Mouse (Mus musculus) midbrain, embryonic 10.5 days (tissue): ENCODE measurements around the gene Yipf2. TPM values are rescaled to one million over a fixed set of nuclear protein-coding genes. Genes with fewer than 3 reads are reported as not detected.

Experiments used
- DNase-seq: peaks from one replicate; pipeline ENCODE4 v3.0.0-alpha.2; 2017; ENCODE audit warnings: low spot score
- H3K27ac ChIP-seq: fragments of 300-500 bp; sonication (generic); replicated peaks from 2 replicates; pipeline ENCODE4 v1.5.1; 2016; ENCODE audit warnings: mild to moderate bottlenecking
- H3K27me3 ChIP-seq: fragments of 300-500 bp; sonication (generic); 2 replicates; pipeline ENCODE4 v1.6.1; 2016; ENCODE audit warnings: low read depth, mild to moderate bottlenecking; ENCODE audit not compliant: poor library complexity, severe bottlenecking
- H3K36me3 ChIP-seq: fragments of 300-500 bp; sonication (generic); 2 replicates; pipeline ENCODE4 v1.6.1; 2016; ENCODE audit warnings: mild to moderate bottlenecking, moderate library complexity
- H3K4me1 ChIP-seq: fragments of 300-500 bp; sonication (generic); 2 replicates; pipeline ENCODE4 v1.6.1; 2016
- H3K4me3 ChIP-seq: fragments of 300-500 bp; sonication (generic); 2 replicates; pipeline ENCODE4 v1.5.1; 2016; ENCODE audit warnings: mild to moderate bottlenecking, moderate library complexity
- H3K9me3 ChIP-seq: fragments of 300-500 bp; sonication (generic); replicated peaks from 2 replicates; pipeline ENCODE4 v1.6.1; 2016; ENCODE audit warnings: mild to moderate bottlenecking
- WGBS: fragments of 180-500 bp; shearing (Covaris S2); methylation state at CpG from one replicate; pipeline ENCODE4 v1.1.7; 2016; 5-methylcytosine and 5-hydroxymethylcytosine counted together
- polyA plus RNA-seq: library from polyadenylated mRNA; unstranded; fragments of >200 nt; fragmentation: Nextera tagmentation; extraction: Ambion mirVana; gene quantifications from 2 replicates; pipeline ENCODE4 v1.2.1, GENCODE M21; 2016

Gene Yipf2
- polyA plus RNA-seq, 1 experiment from 2014 or later, result 20.4 TPM

- H3K27me3 ChIP-seq, result no peaks in the 10 kb centered on the region
- H3K4me3 ChIP-seq, result peak overlapping the region; percentile 92
- H3K36me3 ChIP-seq, result peaks cover 58% of the 10 kb centered on the region
- no peaks in the 10 kb centered on the region for H3K9me3 ChIP-seq
- WGBS, result 3% methylated on average over 69 of the region's 69 CpGs
- peak overlapping the region; percentile 86 for H3K27ac ChIP-seq
- H3K4me1 ChIP-seq, result peaks cover 37% of the 10 kb centered on the region
- peak; percentile 30 for DNase-seq
Observed at GRCm38 (mm10) chr9:21593122-21593721, 594 bp upstream of the Yipf2 start.

GRCm38 (mm10) chr9:21591831-21592702 lies 561 bp downstream of the Yipf2 start:
- Histone ChIP-seq H3K4me1 (peaks cover 37% of the 10 kb centered on the region), H3K27ac (peak overlapping the region; percentile 86), H3K9me3 (no peaks in the 10 kb centered on the region), H3K4me3 (peak overlapping the region; percentile 92), H3K36me3 (peaks cover 70% of the 10 kb centered on the region), H3K27me3 (no peaks in the 10 kb centered on the region)
- 22% methylated on average over 17 of the region's 17 CpGs for WGBS
- no peak for DNase-seq

- Histone ChIP-seq H3K4me1 (peaks cover 37% of the 10 kb centered on the region), H3K27me3 (no peaks in the 10 kb centered on the region), H3K4me3 (peak overlapping the region; percentile 92), H3K36me3 (peaks cover 71% of the 10 kb centered on the region), H3K27ac (no peak overlapping the region), H3K9me3 (no peaks in the 10 kb centered on the region)
- no peak for DNase-seq
- 87% methylated on average over 6 of the region's 6 CpGs for whole genome bisulfite sequencing
Observed at GRCm38 (mm10) chr9:21591127-21591830, 1.3 kb downstream of the Yipf2 start.

- no peak for DNase-seq
- no peak overlapping the region for H3K27ac ChIP-seq
- H3K27me3 ChIP-seq, result no peaks in the 10 kb centered on the region
- WGBS, result 93% methylated on average over 5 of the region's 5 CpGs
- peaks cover 71% of the 10 kb centered on the region for H3K36me3 ChIP-seq
- peaks cover 29% of the 10 kb centered on the region for H3K4me1 ChIP-seq
- H3K4me3 ChIP-seq, result no peak overlapping the region
- no peaks in the 10 kb centered on the region for H3K9me3 ChIP-seq
Observed at GRCm38 (mm10) chr9:21589538-21589937, 3.1 kb downstream of the Yipf2 start.

GRCm38 (mm10) chr9:21588350-21588749 lies 4.3 kb downstream of the Yipf2 start:
- DNase-seq, result no peak
- Histone ChIP-seq H3K9me3 (no peaks in the 10 kb centered on the region), H3K27ac (no peak overlapping the region), H3K27me3 (no peaks in the 10 kb centered on the region), H3K4me1 (peaks cover 17% of the 10 kb centered on the region), H3K36me3 (peaks cover 77% of the 10 kb centered on the region), H3K4me3 (no peak overlapping the region)
- 93% methylated on average over 8 of the region's 8 CpGs for WGBS

- Histone ChIP-seq H3K4me3 (no peak overlapping the region), H3K9me3 (no peaks in the 10 kb centered on the region), H3K36me3 (peaks cover 82% of the 10 kb centered on the region), H3K27ac (no peak overlapping the region), H3K27me3 (no peaks in the 10 kb centered on the region), H3K4me1 (peaks cover 14% of the 10 kb centered on the region)
- no peak for DNase-seq
- WGBS, result 95% methylated on average over 23 of the region's 23 CpGs
Observed at GRCm38 (mm10) chr9:21587678-21588349, 4.8 kb downstream of the Yipf2 start.

- H3K27ac ChIP-seq, result no peak overlapping the region
- no peaks in the 10 kb centered on the region for H3K27me3 ChIP-seq
- H3K4me1 ChIP-seq, result no peaks in the 10 kb centered on the region
- no peaks in the 10 kb centered on the region for H3K9me3 ChIP-seq
- no peak overlapping the region for H3K4me3 ChIP-seq
- no peak for DNase-seq
- 88% methylated on average over 1 of the region's 1 CpGs for WGBS
- peaks cover 100% of the 10 kb centered on the region for H3K36me3 ChIP-seq
Observed at GRCm38 (mm10) chr9:21585401-21585800, 7.2 kb downstream of the Yipf2 start.

- Histone ChIP-seq H3K36me3 (peaks cover 99% of the 10 kb centered on the region), H3K27me3 (no peaks in the 10 kb centered on the region), H3K27ac (no peak overlapping the region), H3K4me1 (no peaks in the 10 kb centered on the region), H3K4me3 (no peak overlapping the region), H3K9me3 (no peaks in the 10 kb centered on the region)
- DNase-seq, result no peak
- WGBS, result 59% methylated on average over 3 of the region's 3 CpGs
Observed at GRCm38 (mm10) chr9:21578226-21578625, 14.4 kb downstream of the Yipf2 start.

GRCm38 (mm10) chr9:21576286-21576685 lies 16.3 kb downstream of the Yipf2 start:
- H3K27me3 ChIP-seq, result no peaks in the 10 kb centered on the region
- H3K9me3 ChIP-seq, result no peaks in the 10 kb centered on the region
- H3K27ac ChIP-seq, result no peak overlapping the region
- DNase-seq, result no peak
- no peak overlapping the region for H3K4me3 ChIP-seq
- peaks cover 99% of the 10 kb centered on the region for H3K36me3 ChIP-seq
- no peaks in the 10 kb centered on the region for H3K4me1 ChIP-seq
- WGBS, result 100% methylated on average over 1 of the region's 1 CpGs

- H3K9me3 ChIP-seq, result no peaks in the 10 kb centered on the region
- WGBS, result 96% methylated on average over 10 of the region's 10 CpGs
- no peak overlapping the region for H3K4me3 ChIP-seq
- no peak for DNase-seq
- H3K4me1 ChIP-seq, result no peaks in the 10 kb centered on the region
- H3K27ac ChIP-seq, result no peak overlapping the region
- H3K27me3 ChIP-seq, result no peaks in the 10 kb centered on the region
- peaks cover 98% of the 10 kb centered on the region for H3K36me3 ChIP-seq
Observed at GRCm38 (mm10) chr9:21575253-21575652, 17.4 kb downstream of the Yipf2 start.

GRCm38 (mm10) chr9:21574012-21574801 lies 18.4 kb downstream of the Yipf2 start:
- Histone ChIP-seq H3K36me3 (peaks cover 98% of the 10 kb centered on the region), H3K27ac (no peak overlapping the region), H3K9me3 (no peaks in the 10 kb centered on the region), H3K4me1 (no peaks in the 10 kb centered on the region), H3K27me3 (no peaks in the 10 kb centered on the region), H3K4me3 (no peak overlapping the region)
- DNase-seq, result no peak
- WGBS, result 95% methylated on average over 8 of the region's 8 CpGs
